Mouse (Mus musculus) gastrocnemius, adult 18-20 months (tissue): Measurements from ENCODE around the gene Rcc1l. TPM values are rescaled to one million over a fixed set of nuclear protein-coding genes. Genes with fewer than 3 reads are reported as not detected.

Experiments
- DNase-seq: peaks from one replicate; pipeline ENCODE4 v3.0.0; 2021; ENCODE audit warnings: low spot score
- long read RNA-seq, 2 experiments: library from polyadenylated mRNA; stranded (forward); transcript quantifications; one replicate each; pipeline ENCODE4 v2.0.0; 2021
- total RNA-seq, 2 experiments: library from RNA; stranded (reverse); gene quantifications; 2 replicates each; pipeline ENCODE4 v1.2.3; 2021

Rcc1l gene
- 10 to 100 TPM; 22.7 to 25.2 TPM for total RNA-seq
- long read RNA-seq, experiment 1, transcript Rcc1l-201 (11 exons, 2,321 nt), result major isoform, 59 of 87 reads
- long read RNA-seq, experiment 1, partial matches to known transcripts, result 3 of 87 reads
- long read RNA-seq, experiment 1, other reads (novel, unspliced or antisense), result 25 of 87 reads
- long read RNA-seq, experiment 2, transcript Rcc1l-201 (11 exons, 2,321 nt), result major isoform, 51 of 67 reads
- long read RNA-seq, experiment 2, partial matches to known transcripts, result 6 of 67 reads
- long read RNA-seq, experiment 2, other reads (novel, unspliced or antisense), result 10 of 67 reads

DNA sequence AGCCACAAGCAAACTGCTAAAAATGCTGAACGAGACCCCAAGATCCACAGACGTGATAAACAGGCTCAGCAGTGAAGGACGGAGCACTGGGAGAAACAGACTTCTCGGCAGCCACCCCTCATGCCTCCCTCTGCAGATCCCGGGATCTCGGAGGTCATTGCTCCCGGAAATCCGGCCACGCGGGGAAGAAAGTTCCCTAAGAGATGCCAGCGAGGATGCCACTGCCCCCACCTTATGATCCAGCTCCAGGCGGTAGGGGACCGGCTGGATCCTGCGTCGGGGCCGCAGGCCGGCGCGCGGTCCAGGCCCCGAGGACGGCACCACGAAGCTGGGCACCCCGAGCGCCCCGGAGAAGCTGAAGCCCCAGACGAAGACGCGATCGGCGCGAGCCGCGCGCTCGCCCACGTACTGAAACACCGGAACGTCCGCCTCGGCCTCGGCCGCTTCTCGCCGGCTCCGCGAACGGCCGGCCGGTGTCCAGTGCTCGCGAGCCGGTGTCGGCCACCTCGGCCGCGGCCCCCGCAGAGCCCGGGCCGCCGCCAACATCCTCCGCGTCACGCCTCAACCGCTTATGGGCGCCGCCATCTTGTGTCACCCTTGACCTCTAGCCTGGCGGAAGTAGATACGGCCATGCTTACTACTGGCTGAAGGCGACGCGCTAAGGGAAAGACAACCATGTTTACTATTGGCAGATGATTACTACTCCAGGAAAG is at the start of gene Rcc1l:
TSS of gene Rcc1l (minus strand) at position 606 of the 713 bp plus-strand sequence.
- DNase-seq, result peak; percentile 87

- DNase-seq, result no peak
These were observed 48.7 kb upstream of the Rcc1l start for GRCm38 (mm10) chr5:134225110-134225901.

DNA sequence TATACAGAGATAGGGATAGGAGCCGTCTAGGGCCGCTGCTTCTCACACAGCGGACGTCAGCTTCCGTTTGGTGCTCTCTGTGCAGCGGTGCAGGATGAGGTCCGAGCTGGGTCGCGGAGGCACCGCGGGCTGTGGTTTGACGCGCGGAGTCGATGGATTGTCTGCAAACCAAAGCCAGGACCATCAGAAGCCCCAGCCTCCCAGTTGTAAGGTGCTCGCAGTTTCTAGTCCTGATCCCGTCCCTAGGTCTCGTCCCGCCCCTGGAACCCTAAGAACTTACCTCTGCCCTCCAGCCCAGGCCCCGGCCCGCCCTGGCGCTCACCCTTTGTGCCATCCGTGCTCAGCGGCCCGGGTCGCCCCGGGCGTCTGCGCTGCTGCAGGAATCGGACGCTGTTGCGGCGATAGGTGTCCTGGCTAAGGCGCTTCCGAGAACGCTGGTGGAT is 45.2 kb upstream of the Rcc1l start:
- DNase-seq, result no peak

- no peak for DNase-seq
These were observed 44.7 kb upstream of the Rcc1l start for GRCm38 (mm10) chr5:134221278-134221677.

DNA sequence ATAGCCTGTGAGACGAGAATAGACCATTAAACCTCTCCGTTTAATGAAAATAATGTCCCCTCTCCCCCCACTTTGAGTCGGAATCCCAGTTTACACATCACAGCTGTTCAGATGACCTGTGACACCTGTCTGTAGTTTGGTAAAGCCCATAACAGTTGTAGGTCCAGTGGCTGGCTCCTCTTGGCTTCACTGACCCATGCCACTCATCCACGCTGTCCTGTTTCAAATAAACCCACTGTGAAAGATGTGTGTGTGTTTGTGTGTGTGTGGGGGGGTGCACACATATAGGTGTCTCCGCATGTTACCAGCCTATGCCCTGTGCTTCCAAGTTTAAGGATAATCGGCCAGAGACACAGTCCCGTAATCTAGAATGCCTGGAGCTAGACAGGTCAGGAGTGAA is 41.3 kb upstream of the Rcc1l start:
- no peak for DNase-seq

DNA sequence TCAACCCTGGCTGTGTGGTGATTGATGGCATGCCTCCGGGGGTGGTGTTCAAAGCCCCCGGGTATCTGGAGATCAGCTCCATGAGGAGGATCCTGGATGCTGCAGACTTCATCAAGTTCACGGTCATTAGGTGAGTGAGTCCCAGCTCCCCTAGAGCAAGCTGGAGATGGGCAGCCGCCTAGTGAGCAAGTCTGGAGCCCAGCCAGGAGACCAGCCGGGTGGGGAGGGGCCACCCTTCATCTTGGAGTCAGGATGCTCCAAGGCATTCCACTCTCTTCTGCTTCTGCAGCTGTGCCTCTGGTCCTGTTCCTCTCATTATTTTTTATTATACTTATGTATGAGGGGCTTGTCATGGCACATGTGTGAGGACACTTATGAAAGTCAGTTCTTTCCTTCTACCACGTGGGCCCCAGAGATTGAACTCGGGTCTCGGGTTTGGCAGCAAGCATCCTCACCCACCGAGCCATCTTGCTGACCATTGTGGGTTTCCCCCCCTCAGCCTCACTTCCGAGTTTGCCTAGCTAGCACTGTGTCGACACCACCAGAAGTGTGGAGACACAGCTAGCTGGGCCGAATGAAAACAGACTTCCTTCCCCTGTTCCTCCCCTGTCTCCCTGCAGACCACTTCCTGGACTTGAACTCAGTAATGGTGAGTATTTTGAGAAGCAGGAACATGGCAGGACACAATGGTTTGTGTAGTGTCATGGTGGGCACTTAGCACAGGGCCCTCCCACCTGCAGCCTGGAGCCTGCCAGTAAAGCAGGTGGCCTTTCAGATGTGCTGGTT is 37.6 kb upstream of the Rcc1l start:
- DNase-seq, result no peak

DNA sequence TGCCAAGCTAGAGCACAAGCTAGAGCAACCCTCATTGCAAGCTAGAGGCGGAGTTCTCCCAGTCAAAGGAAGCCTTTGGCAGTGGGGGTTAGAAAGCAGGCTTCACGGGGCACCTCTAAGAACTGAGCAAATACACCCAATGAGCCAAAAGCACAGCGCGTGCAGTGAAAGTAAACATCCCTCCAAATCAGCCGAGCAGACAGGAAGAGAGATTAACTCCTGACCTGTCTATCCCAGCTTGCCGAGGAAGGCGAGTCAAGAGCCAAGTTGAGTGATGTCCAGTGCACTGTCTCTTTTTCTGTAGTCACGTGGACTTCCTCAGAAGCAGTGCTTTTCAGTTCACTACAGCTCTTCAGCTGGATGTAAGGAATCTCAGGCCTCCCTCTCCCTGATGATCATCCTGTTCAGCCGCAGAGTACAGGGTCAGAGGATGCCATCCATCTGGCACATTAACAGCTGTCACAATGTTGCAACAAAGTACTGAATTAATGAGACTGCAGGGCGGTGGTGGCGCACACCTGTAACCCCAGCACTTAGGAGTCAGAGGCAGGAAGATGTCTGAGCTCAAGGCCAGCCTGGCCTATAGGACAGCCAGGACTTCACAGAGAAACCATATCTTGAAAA is 33.5 kb upstream of the Rcc1l start:
- DNase-seq, result no peak

DNA sequence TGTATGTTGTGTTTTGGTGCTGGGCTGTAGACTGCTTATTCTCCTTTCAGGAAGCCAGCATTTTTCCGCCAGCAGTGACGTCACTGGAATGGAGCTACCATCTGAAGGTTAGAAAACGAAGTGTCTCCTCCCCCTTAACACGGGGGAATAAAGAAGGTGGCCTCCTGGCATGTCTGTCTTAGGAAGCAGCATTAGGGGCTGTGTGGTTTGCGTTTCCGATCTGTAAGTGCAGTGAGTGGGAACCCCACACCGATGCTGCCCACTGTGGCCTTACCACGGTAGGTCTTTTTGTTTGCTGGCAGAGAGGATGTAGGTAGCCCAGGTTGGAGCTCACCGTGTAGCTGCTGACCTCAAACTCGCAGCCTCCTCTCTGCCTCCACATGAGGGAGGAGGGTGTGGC is 30.1 kb upstream of the Rcc1l start:
- DNase-seq, result no peak

GRCm38 (mm10) chr5:134193664-134194063 is 17.1 kb upstream of the Rcc1l start:
- no peak for DNase-seq

DNA sequence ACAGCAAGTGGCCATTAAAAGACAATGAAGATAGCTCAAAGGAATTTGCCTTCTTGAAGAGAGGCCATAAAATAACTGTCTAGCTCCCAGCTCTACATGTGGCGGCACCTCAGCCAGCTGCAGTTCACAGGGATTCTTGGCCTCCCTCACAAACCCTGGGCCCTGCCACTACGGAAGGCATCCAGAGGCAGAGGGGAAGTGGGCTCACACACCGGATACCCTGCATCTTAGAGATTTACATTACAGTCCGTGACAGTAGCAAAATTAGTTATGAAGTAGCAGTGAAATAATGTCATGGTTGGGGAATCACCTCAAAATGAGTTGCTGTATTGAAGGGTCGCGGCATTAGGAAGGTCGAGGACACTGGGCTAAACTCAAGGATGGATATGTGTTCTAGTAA is 12.0 kb upstream of the Rcc1l start:
- DNase-seq, result no peak

DNA sequence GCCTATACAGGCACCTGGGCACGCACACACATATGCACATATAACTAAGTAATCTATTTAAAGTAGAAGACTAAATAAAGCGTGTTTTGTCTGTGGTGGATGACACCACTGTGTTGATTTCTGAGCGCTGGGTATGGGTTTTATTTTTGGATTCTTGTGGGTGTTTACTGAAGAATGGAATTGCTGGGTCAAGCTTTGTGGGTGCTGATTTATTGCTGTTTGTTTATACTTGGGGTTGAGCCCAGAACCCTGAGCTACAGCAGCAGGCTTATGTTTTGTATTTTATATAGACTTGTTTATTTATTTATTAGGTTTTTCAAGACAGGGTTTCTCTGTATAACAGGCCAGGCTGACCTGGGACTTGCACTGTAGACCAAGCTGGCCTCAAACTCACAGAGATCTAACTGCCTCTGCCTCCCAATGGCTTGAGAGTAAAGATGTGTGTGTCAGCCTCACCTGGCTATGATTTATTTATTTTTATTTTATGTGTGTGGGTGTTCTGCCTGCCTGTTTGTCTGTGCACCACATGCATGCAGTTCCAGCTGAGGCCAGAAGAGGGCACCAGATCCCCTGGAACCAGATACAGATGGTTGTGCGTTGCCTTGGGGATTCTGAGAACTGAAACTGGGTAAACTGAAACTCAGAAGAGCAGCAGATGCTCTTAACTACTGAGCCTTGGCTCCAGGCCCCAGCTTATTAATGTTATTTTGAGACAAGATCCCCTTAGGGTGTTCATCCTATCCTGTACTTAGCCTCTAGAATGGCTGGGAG is 10.6 kb upstream of the Rcc1l start:
- DNase-seq, result peak; percentile 43

GRCm38 (mm10) chr5:134186059-134186458 is 9.5 kb upstream of the Rcc1l start:
- no peak for DNase-seq

GRCm38 (mm10) chr5:134183880-134184808 is 7.6 kb upstream of the Rcc1l start, which contains the start of gene Gtf2ird2:
TSS of gene Gtf2ird2 (plus strand) at chr5:134184019.
- DNase-seq, result peak; percentile 98

- DNase-seq, result no peak
These were observed 6.6 kb upstream of the Rcc1l start for GRCm38 (mm10) chr5:134183162-134183561.

DNA sequence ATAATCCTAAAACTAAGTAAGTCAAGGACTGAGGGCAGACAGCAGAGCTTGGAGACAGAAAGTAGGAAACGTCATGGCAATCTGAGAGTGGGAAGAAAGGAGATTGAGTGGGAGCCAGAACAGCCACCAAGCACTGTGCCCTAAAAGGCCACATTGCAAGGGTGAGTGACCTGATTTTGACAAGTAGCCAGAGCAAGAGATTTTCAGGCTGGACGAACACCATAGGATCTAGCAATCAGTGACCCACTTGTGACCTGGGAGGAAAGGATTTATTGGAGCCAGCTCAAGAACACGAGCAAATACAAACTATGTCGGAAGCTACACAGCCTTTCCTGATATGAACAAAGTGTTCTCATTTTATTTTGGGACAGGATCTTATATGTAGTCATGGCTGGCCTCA is 6.2 kb upstream of the Rcc1l start:
- DNase-seq, result peak; percentile 47

- no peak for DNase-seq
These were observed 5.6 kb upstream of the Rcc1l start for GRCm38 (mm10) chr5:134182172-134182571.

GRCm38 (mm10) chr5:134179871-134180270 is 3.3 kb upstream of the Rcc1l start:
- peak; percentile 86 for DNase-seq

DNA sequence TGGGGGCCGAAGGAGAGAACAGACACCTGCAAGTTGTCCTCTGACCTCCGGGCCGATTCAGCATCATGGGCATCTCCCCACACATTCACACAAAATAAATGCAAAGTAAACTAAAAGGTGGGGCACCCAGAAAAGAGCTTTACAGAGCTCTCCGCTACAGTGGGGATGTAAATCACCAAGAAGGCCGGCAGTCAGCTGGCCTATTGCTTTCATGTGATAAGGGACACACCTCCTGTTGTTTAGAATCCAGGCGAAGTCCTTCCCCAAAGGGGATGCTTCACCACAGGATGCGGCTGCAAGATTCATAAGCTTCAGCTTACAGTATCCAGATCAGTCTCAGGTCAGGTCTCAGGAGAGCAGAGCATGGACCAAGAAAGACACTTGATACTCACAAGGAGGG is 2.0 kb upstream of the Rcc1l start:
- no peak for DNase-seq

- DNase-seq, result no peak
These were observed 878 bp downstream of the Rcc1l start for GRCm38 (mm10) chr5:134175696-134176095.
